Mouse (Mus musculus) forebrain, embryonic 13.5 days (tissue): ENCODE results near the gene Pianp. TPM values are rescaled to one million over a fixed set of nuclear protein-coding genes. Genes with fewer than 3 reads are reported as not detected.

Source experiments
- ATAC-seq: fragments of 200-750 bp; cut with Nextera tagmentation; 2 replicates; pipeline ENCODE4 v1.8.0; 2017
- H3K27ac ChIP-seq: fragments of 300-500 bp; sonication (generic); 2 replicates; pipeline ENCODE4 v1.5.1; 2015; ENCODE audit warnings: inconsistent platforms, mild to moderate bottlenecking, moderate library complexity
- H3K27me3 ChIP-seq: fragments of 300-500 bp; sonication (generic); 2 replicates; pipeline ENCODE4 v1.6.1; 2015; ENCODE audit warnings: mild to moderate bottlenecking, inconsistent platforms
- H3K36me3 ChIP-seq: fragments of 300-500 bp; sonication (generic); 2 replicates; pipeline ENCODE4 v1.6.1; 2015; ENCODE audit warnings: mild to moderate bottlenecking, inconsistent platforms; ENCODE audit not compliant: poor library complexity, severe bottlenecking
- H3K4me1 ChIP-seq: fragments of 300-500 bp; sonication (generic); 2 replicates; pipeline ENCODE4 v1.6.1; 2015; ENCODE audit warnings: inconsistent platforms
- H3K4me2 ChIP-seq: fragments of 300-500 bp; sonication (generic); 2 replicates; pipeline ENCODE4 v1.6.1; 2015; ENCODE audit warnings: inconsistent platforms, mild to moderate bottlenecking, moderate library complexity
- H3K4me3 ChIP-seq: fragments of 300-500 bp; sonication (generic); 2 replicates; pipeline ENCODE4 v1.5.1; 2015; ENCODE audit warnings: mild to moderate bottlenecking, inconsistent platforms
- H3K9ac ChIP-seq: fragments of 300-500 bp; sonication (generic); 2 replicates; pipeline ENCODE4 v1.6.1; 2015; ENCODE audit warnings: mild to moderate bottlenecking, inconsistent platforms
- H3K9me3 ChIP-seq: fragments of 300-500 bp; sonication (generic); replicated peaks from 2 replicates; pipeline ENCODE4 v1.6.1; 2016; ENCODE audit warnings: inconsistent platforms
- WGBS: fragments of 180-500 bp; shearing (Covaris S2); methylation state at CpG from one replicate; pipeline ENCODE4 v1.1.7; 2015; 5-methylcytosine and 5-hydroxymethylcytosine counted together
- polyA plus RNA-seq: library from polyadenylated mRNA; unstranded; fragments of >200 nt; fragmentation: Nextera tagmentation; extraction: Ambion mirVana; gene quantifications from 2 replicates; pipeline ENCODE4 v1.2.1, GENCODE M21; 2015

The Pianp gene
- 13.0 and 16.1 TPM in 2 replicates for polyA plus RNA-seq

DNA sequence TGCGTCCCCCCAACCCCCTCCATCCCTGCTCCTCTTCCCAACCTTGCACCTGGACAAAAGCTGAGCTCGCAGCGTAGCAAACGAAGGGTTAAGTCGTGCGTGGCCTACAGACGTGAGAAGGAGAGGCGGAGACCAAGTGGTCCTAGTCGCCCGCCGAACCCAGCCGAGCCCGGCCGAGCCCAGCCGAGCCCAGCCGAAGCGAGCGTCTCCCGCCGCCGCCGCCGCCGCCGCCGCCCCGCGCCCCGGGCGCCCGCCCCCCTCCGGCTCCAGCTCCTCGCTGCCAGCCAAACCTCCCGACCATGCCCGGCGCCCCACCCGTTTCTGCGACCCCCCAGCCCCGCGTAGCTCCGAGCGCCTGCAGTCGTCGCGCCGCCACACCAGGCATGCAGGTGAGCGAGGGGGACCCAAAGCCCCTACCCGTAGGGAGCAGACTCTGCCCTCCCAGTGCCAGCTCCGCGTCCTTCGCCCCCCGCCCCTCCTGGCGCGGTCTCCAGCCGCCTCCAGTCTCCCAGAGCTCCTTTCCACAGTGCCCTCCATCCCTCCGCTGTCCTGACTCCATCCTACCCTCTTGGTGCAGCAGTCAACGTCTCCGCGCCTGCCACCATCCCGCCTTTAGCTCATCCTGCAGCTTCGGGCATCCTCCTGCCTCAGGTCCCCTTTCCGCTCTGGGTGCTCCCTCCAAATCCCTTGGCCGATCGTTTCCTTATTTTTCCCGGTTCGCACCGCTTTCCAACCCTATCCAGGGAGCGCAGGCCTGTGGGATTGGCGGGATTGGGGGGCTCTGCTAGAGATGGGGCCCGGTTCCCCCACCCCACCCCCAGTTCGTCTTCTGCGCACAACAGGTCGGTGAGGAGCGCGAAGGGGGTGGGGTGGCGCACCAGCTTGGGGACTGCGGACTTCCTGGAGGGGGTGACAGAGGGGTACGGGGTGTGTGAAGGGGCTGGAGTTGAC is at the start of gene Pianp:
TSS of gene Pianp (plus strand) at position 144 of the 951 bp plus-strand sequence.
- 1% methylated on average over 51 of the region's 78 CpGs for WGBS
- H3K9me3 ChIP-seq, result no peaks in the 10 kb centered on the region
- H3K36me3 ChIP-seq, result no peaks in the 10 kb centered on the region
- peak within 1 kb of the TSS; percentile 67 for H3K4me3 ChIP-seq
- H3K9ac ChIP-seq, result peak within 1 kb of the TSS; percentile 86
- peak; percentile 88 for ATAC-seq
- H3K4me2 ChIP-seq, result peak within 1 kb of the TSS; percentile 97
- H3K27me3 ChIP-seq, result peaks cover 86% of the 10 kb centered on the region
- H3K4me1 ChIP-seq, result peaks cover 29% of the 10 kb centered on the region
- H3K27ac ChIP-seq, result peak within 1 kb of the TSS; percentile 61

DNA sequence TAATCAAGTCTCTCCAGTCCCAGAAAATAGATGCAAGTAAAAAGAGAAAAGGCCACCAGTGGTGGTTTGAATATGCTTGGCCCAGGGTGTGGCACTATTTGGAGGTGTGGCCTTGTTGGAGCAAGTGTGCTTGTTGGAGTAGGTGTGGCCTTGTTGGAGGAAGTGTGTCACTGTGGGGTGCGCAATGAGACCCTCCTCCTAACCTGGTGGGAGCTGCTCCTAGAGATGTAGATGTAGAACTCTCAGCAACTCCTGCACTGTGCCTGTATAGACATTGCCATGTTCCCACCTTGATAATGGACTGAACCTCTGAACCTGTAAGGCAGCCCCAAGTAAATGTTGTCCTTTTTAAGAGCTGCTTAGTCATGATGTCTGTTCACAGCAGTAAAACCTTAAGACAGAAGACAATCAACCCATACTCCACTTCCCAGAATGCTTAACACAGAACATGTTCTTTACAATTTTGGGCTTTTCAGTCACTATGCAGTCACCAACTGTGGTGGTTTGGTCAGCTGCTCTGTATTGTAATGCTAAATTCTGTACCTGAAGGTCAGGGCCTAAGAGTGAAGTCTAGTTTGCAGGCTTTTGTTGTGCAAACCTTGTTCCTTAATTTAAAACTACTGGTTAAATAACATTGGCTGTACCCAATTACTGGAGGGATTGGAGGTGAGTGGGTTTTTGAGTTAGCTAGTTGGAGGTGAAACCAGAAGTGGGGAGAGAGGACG is 42.3 kb upstream of the Pianp start:
- 90% methylated on average over 2 of the region's 2 CpGs for WGBS
- H3K27ac ChIP-seq, result no peak overlapping the region
- no peaks in the 10 kb centered on the region for H3K4me1 ChIP-seq
- no peak overlapping the region for H3K4me3 ChIP-seq
- H3K4me2 ChIP-seq, result no peak overlapping the region
- H3K9me3 ChIP-seq, result no peaks in the 10 kb centered on the region
- ATAC-seq, result no peak
- H3K27me3 ChIP-seq, result no peaks in the 10 kb centered on the region
- H3K36me3 ChIP-seq, result peaks cover 39% of the 10 kb centered on the region
- no peak overlapping the region for H3K9ac ChIP-seq

DNA sequence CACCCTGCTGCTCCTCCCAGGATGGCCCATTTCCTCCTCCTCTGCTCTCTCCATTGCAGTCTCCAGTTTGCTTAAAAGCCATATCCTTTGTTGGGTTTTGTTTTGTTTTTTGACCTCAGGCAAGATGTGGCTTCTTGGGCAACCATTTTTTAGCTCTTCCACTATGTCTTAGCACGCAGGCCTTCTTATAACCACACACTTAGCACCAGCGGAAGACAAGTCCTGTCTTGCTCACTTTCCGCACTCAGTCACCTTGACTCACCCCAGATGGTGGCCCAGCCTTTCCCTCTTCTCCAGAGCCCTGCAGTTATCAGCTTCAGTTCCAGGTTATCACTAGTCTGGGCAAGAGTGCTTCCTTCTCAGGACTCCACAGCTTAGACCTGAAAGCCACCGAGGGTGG is 41.3 kb upstream of the Pianp start:
- Histone ChIP-seq H3K4me1 (no peaks in the 10 kb centered on the region), H3K4me3 (no peak overlapping the region), H3K4me2 (no peak overlapping the region), H3K27me3 (no peaks in the 10 kb centered on the region), H3K9ac (no peak overlapping the region), H3K27ac (no peak overlapping the region), H3K36me3 (peaks cover 49% of the 10 kb centered on the region), H3K9me3 (no peaks in the 10 kb centered on the region)
- ATAC-seq, result no peak
- 95% methylated on average over 4 of the region's 4 CpGs for WGBS

DNA sequence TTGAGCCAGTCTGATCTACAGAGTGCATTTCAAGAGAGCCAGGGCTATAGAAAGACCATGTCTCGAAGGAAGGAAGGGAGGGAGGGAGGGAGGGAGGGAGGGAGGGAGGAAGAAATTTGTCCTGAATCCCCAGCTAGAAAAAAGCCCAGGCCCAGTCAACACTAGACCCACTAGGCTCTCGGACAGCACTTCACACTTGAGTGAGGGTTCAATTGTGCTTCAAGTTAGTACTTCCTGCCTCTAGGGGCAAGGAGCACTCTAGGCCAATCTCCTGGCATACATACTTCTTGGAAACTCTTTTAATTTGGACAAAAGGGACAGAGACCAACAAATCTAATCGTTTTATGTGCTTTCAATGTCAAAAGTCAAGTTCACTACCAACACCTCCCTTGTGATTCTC is 38.4 kb upstream of the Pianp start:
- H3K9ac ChIP-seq, result no peak overlapping the region
- no peak overlapping the region for H3K4me3 ChIP-seq
- no peak overlapping the region for H3K4me2 ChIP-seq
- no peaks in the 10 kb centered on the region for H3K27me3 ChIP-seq
- H3K9me3 ChIP-seq, result no peaks in the 10 kb centered on the region
- no peaks in the 10 kb centered on the region for H3K4me1 ChIP-seq
- H3K27ac ChIP-seq, result no peak overlapping the region
- 88% methylated on average over 3 of the region's 3 CpGs for WGBS
- ATAC-seq, result no peak
- peaks cover 76% of the 10 kb centered on the region for H3K36me3 ChIP-seq

DNA sequence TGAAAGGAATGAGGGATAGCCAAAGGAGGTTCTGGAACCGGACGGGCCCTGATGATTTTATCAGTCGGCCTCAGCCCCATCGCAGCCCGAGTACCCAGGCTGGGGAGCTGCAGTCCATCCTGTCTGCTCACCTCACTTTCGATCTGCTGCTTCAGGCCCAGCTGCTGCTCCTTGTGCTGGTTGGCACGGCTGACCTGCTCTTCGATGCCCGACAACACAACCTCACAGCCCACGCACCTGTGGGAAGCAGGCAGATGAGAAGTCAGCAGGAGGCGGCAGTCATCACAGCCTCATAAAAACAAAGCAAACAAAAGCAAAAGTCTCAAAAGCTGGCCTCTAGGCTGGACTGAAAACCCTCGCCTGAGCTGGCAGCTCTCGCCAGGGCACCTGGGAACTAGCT is 36.5 kb upstream of the Pianp start:
- 89% methylated on average over 13 of the region's 13 CpGs for WGBS
- no peaks in the 10 kb centered on the region for H3K27me3 ChIP-seq
- H3K27ac ChIP-seq, result no peak overlapping the region
- H3K36me3 ChIP-seq, result peaks cover 72% of the 10 kb centered on the region
- H3K4me1 ChIP-seq, result peaks cover 9% of the 10 kb centered on the region
- H3K9ac ChIP-seq, result no peak overlapping the region
- H3K4me2 ChIP-seq, result no peak overlapping the region
- H3K9me3 ChIP-seq, result no peaks in the 10 kb centered on the region
- H3K4me3 ChIP-seq, result no peak overlapping the region
- ATAC-seq, result no peak

DNA sequence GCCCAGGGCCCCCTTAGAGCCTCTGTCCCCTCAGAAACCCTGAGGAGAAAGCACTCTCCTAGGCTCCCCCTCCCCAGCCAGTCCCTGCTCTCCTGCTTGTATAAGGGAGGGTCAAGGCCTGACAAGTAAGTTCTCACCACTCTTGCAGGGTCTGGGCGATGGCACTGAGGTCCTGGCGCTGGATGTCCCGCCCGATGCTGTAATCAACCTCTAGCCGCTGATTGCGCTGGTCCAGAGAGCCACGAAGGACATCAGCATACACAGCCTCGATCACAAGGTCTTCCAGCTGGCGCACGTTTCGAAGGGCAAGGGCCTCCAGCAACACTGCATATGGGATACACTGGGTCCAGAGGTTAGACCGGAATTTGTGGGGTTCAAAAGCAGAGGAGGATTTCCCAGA is 35.5 kb upstream of the Pianp start:
- no peak for ATAC-seq
- Histone ChIP-seq H3K4me1 (peaks cover 12% of the 10 kb centered on the region), H3K27me3 (no peaks in the 10 kb centered on the region), H3K36me3 (peaks cover 67% of the 10 kb centered on the region), H3K9ac (no peak overlapping the region), H3K9me3 (no peaks in the 10 kb centered on the region), H3K4me2 (no peak overlapping the region), H3K27ac (no peak overlapping the region), H3K4me3 (no peak overlapping the region)
- 94% methylated on average over 12 of the region's 12 CpGs for WGBS

DNA sequence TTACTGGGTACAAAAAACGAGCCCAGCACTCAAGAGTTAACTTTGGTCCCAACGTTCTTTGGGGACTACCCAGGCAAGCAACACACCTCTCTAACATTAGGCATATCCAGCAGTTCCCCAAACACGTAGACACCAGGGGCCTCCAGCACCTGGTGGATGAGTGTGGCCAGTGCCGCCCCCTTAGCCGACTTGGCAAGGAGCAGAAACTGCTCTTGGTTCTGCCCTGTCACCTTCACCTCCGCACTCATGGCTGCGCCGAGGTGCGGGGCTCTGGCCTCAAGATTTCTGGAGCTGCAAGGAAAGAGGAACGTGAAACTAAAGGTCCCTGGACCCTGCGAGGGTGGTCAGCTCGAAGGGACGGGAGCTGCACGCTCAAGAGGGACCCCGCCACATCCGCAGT is 31.9 kb upstream of the Pianp start:
- Histone ChIP-seq H3K4me1 (peaks cover 18% of the 10 kb centered on the region), H3K27ac (no peak overlapping the region), H3K9me3 (peaks cover 4% of the 10 kb centered on the region; the same call in 1 of the 2 replicates), H3K4me3 (peak overlapping the region; percentile 80), H3K9ac (peak overlapping the region; percentile 91), H3K27me3 (no peaks in the 10 kb centered on the region), H3K36me3 (peaks cover 38% of the 10 kb centered on the region), H3K4me2 (peak overlapping the region; percentile 88)
- no peak; the same call in 1 of the 2 replicates for ATAC-seq
- WGBS, result 41% methylated on average over 16 of the region's 16 CpGs

DNA sequence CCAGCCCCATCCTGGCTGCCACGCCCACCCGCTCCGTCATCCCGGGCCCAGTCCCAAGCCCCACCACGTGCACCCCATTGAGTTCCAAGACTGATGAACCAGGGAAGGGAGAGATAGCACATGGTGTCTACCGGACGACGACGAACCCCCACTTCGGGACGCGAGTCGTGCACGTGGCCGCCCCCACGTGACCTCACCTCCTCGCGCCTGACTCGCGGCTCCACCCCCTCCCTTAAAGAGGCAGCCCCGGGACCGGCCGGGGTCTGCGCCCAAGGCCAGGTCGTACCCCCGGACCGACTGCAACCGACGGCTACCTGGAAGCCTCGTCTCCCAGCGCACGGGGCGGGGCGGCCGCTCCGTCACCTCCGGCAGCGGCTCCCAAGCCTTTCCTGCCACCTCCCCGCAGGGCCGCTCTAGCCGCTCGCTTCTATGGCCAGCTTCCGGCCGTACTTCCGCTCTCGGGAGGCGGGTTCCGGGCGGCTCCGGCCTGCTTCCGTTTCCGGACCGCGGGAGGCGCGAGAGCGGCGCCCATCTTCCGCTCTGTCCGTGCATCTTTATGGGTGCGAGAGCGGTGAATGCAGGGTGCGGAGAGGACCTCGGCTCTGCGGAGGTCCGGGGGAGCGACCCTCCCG is 31.3 kb upstream of the Pianp start, which contains the start of gene Cops7a:
TSS of gene Cops7a (minus strand) at position 451 of the 632 bp plus-strand sequence.
- peak within 1 kb of the TSS; percentile 91 for H3K9ac ChIP-seq
- ATAC-seq, result peak; percentile 96
- H3K27me3 ChIP-seq, result 0 out of 2 replicates have a peak, but pooled peaks cover under 1% of the 10 kb centered on the region
- peaks cover 18% of the 10 kb centered on the region for H3K4me1 ChIP-seq
- H3K9me3 ChIP-seq, result peaks cover 4% of the 10 kb centered on the region; the same call in 1 of the 2 replicates
- peak within 1 kb of the TSS; percentile 88 for H3K4me2 ChIP-seq
- H3K27ac ChIP-seq, result peak within 1 kb of the TSS; percentile 89
- H3K36me3 ChIP-seq, result peaks cover 32% of the 10 kb centered on the region
- WGBS, result under 1% methylated on average over 68 of the region's 68 CpGs
- peak within 1 kb of the TSS; percentile 80 for H3K4me3 ChIP-seq

DNA sequence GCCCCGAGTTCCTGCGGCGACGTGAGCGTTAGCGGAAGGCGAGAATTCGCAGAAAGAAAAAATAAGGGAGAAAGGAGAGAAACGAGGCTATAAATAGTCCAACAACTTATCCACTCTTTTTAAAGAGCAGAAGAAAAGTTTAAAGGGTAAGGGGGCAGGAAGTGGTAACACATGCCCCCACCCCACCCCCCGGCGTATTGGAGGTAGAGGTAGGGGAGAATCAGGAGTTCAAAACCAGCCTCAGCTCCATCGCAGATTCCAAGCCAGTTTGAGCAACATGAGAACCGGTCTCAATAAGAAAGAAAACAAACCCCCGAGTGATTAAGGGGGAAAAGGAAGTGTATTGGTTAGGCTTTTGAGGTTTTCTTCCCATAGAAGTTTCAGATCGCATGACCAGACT is 30.7 kb upstream of the Pianp start:
- peak; percentile 14; the same call in 1 of the 2 replicates for ATAC-seq
- Histone ChIP-seq H3K9ac (peak overlapping the region; percentile 91), H3K4me2 (peak overlapping the region; percentile 88), H3K27ac (peak overlapping the region; percentile 89), H3K9me3 (peaks cover 4% of the 10 kb centered on the region; the same call in 1 of the 2 replicates), H3K4me3 (peak overlapping the region; percentile 80), H3K27me3 (peaks cover 5% of the 10 kb centered on the region; the same call in 1 of the 2 replicates), H3K36me3 (peaks cover 27% of the 10 kb centered on the region), H3K4me1 (peaks cover 18% of the 10 kb centered on the region)
- 18% methylated on average over 15 of the region's 15 CpGs for WGBS

DNA sequence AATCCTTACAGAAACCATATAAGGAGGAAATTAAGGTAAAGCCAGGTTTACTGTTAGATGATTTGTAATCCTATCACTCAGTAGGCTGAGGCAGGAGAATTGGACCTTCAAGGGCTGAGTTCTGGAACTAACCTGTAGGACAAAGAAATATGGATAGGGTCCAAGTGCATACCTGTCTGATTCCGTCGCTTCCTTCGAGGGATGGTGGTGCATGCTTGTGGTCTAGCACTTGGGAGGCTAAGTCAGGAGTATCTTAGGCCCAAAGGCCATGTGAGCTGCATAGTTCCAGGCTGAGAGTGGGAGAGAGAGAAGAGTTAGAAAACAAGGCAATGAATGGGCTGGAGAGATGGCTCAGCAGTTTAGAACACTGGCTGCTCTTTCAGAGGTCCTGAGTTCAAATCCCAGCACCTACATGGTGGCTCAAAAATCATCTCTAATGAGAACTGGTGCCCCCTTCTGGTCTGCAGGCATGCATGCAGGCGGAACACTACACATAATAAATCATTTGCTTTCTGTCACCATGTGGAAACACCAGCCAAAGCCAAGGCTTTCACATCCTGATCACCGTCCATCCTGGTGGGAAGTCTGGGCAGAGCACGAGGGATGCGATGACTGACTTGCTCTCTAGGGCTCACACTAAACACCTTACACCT is 29.9 kb upstream of the Pianp start:
- H3K9ac ChIP-seq, result 0 out of 2 replicates have a peak overlapping the region, but pooled peaks have one; percentile 91
- H3K9me3 ChIP-seq, result peaks cover 4% of the 10 kb centered on the region; the same call in 1 of the 2 replicates
- peak overlapping the region; percentile 80; the same call in 1 of the 2 replicates for H3K4me3 ChIP-seq
- no peak for ATAC-seq
- peak overlapping the region; percentile 88 for H3K4me2 ChIP-seq
- H3K27me3 ChIP-seq, result peaks cover 5% of the 10 kb centered on the region; the same call in 1 of the 2 replicates
- H3K36me3 ChIP-seq, result peaks cover 18% of the 10 kb centered on the region
- no peak overlapping the region for H3K27ac ChIP-seq
- peaks cover 18% of the 10 kb centered on the region for H3K4me1 ChIP-seq
- WGBS, result 96% methylated on average over 7 of the region's 7 CpGs

DNA sequence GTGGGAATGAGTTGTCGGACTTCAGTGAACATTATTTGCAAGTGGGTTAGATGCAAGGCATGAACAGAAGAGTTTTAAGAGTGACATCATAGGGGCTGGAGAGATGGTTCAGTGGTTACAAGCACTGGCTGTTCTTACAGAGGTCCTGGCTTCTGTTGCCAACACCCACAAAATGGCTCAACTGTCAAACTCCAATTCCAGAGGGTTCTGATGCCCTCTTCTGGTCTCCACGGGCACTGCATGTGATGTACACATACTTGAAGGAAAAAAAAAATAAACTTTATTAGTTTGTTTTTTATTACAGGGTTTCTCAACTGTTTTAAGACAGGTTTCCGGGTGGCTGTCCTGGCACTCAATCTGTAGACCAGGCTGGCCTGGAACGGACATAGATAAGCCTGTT is 28.7 kb upstream of the Pianp start:
- H3K36me3 ChIP-seq, result peaks cover 7% of the 10 kb centered on the region
- H3K4me3 ChIP-seq, result no peak overlapping the region
- ATAC-seq, result no peak
- peaks cover 4% of the 10 kb centered on the region; the same call in 1 of the 2 replicates for H3K9me3 ChIP-seq
- no peak overlapping the region for H3K4me2 ChIP-seq
- peaks cover 18% of the 10 kb centered on the region for H3K4me1 ChIP-seq
- H3K27ac ChIP-seq, result no peak overlapping the region
- WGBS, result 69% methylated on average over 4 of the region's 4 CpGs
- H3K27me3 ChIP-seq, result peaks cover 5% of the 10 kb centered on the region; the same call in 1 of the 2 replicates
- no peak overlapping the region for H3K9ac ChIP-seq
